22 mouse cellular contexts compared by ENCODE assay signal in the genomic region with DNA sequence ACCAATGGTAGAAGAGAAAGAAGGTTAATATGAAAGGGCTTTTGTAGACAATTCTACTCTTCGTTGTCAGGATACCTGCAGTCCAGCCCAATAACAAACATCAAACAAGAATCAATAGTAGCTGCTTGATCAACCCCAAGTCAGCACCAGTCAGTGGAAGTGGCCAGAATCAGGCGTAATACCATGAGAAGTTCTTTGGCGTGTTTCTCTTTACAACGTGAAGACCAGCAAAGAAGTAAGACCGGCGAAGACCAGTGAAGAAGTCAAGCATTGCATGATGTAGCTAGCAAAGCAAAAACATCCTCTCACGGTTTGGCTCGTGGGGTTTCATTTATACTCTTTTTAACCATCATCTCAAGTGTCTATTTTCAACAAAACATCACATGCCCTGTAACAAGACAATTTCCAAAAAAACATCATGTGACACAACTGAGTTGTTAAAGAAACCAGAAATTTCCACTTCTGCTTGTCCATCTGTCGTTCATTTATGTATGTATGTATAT. TPM values are rescaled to one million over a fixed set of nuclear protein-coding genes. Genes with fewer than 3 reads are reported as not detected.
A peak's percentile ranks its signal among the peaks of the same experiment; 100 is the strongest.
DNase-seq lines count a peak whose midpoint lies in the region; ATAC-seq and TF ChIP-seq lines count a peak whose summit lies in the region.
"Had no signal": no experiment of that assay in that cellular context is flagged by ENCODE, and none has a peak within 500 bp of the region (broad histone marks: within the 10 kb centered on the region; RNA-seq: fewer than 3 reads in every experiment).

No protein-coding gene starts in this region.

- no peak overlapping the region for H3K4me3 ChIP-seq in spleen, adult 2 months (ENCODE audit: extremely low read depth, insufficient read depth, insufficient read length)
- H3K4me3 ChIP-seq in CH12.LX (replicated peaks in 1 of 3; ENCODE audit: low read depth in 2 of 3, low read length in 2 of 3, poor library complexity in 1 of 3), result no peak overlapping the region
- H3K4me3 ChIP-seq in forebrain, embryonic 10.5 days, result no peak overlapping the region
- H3K4me3 ChIP-seq: embryonic facial prominence, embryonic 13.5 days; embryonic facial prominence, embryonic 15.5 days; erythroblast, embryonic 14.5 days; forebrain, embryonic 13.5 days; forebrain, embryonic 15.5 days had no signal

- no peak for TF ChIP-seq POLR2A in spleen, adult 2 months (IDR thresholded peaks at IDR 0.05; ENCODE audit: low read depth, low read length)
- no peak for TF ChIP-seq POLR2A in CH12.LX (IDR thresholded peaks at IDR 0.05; ENCODE audit: low read depth, low read length)

- no peaks in the 10 kb centered on the region for H3K27me3 ChIP-seq in spleen, adult 2 months (ENCODE audit: control insufficient read depth, insufficient read depth, low read length)
- no peaks in the 10 kb centered on the region for H3K27me3 ChIP-seq in CH12.LX (replicated peaks)
- no peaks in the 10 kb centered on the region for H3K27me3 ChIP-seq in forebrain, embryonic 10.5 days (ENCODE audit: poor library complexity, severe bottlenecking)
- H3K27me3 ChIP-seq: embryonic facial prominence, embryonic 13.5 days; embryonic facial prominence, embryonic 15.5 days; forebrain, embryonic 13.5 days; forebrain, embryonic 15.5 days had no signal

- peak overlapping the region; percentile 53; the same call in 1 of the 2 replicates for H3K4me2 ChIP-seq in CH12.LX (ENCODE audit: insufficient read depth, low read depth, poor library complexity, severe bottlenecking)
- H3K4me2 ChIP-seq: embryonic facial prominence, embryonic 13.5 days; embryonic facial prominence, embryonic 15.5 days; forebrain, embryonic 13.5 days; forebrain, embryonic 15.5 days had no signal

- TF ChIP-seq RAD21 in CH12.LX (IDR thresholded peaks at IDR 0.05; ENCODE audit: low read depth, low read length), result no peak

- H3K9ac ChIP-seq in CH12.LX (ENCODE audit: insufficient read depth, low read depth), result no peak overlapping the region
- H3K9ac ChIP-seq: embryonic facial prominence, embryonic 13.5 days; embryonic facial prominence, embryonic 15.5 days; forebrain, embryonic 13.5 days; forebrain, embryonic 15.5 days; forebrain, postnatal 0 days had no signal

- no peak for DNase-seq in spleen, adult 2 months (ENCODE audit: low read depth in 1 of 2, low spot score in 2 of 2)
- no peak for DNase-seq in spleen, adult 18-20 months
- DNase-seq in B cell, adult 2 months, result peak; percentile 62 to 64
- no peak for DNase-seq in CH12.LX (ENCODE audit: extremely low read depth)
- DNase-seq in forebrain, embryonic 10.5 days (ENCODE audit: extremely low spot score, low spot score), result no peak
- DNase-seq: adrenal gland, adult 2 months; adrenal gland, postnatal 10 days; adrenal gland, postnatal 25 days; cerebellum, adult 11 months; cerebellum, adult 18-20 months; cerebellum, adult 8-10 months; cerebellum, adult 9-11 months; cerebellum, postnatal 14 days; cerebellum, postnatal 36 days; embryo, embryonic 11 days; forebrain, postnatal 0 days had no signal

- H3K36me3 ChIP-seq in spleen, adult 2 months (ENCODE audit: control insufficient read depth, insufficient read depth, low read length), result no peaks in the 10 kb centered on the region
- H3K36me3 ChIP-seq in CH12.LX (replicated peaks in 1 of 2; ENCODE audit: control insufficient read depth in 1 of 2, insufficient read depth in 1 of 2, low read length in 1 of 2), result no peaks in the 10 kb centered on the region
- H3K36me3 ChIP-seq in forebrain, embryonic 10.5 days (replicated peaks), result no peaks in the 10 kb centered on the region
- H3K36me3 ChIP-seq: embryonic facial prominence, embryonic 13.5 days; embryonic facial prominence, embryonic 15.5 days; forebrain, embryonic 15.5 days had no signal

- H3K27ac ChIP-seq in spleen, adult 2 months (ENCODE audit: insufficient read depth, low read length), result peak overlapping the region; percentile 58; the same call in 1 of the 2 replicates
- H3K27ac ChIP-seq in CH12.LX (ENCODE audit: insufficient read depth, low read depth), result peak overlapping the region; percentile 64; the same call in 1 of the 2 replicates
- H3K27ac ChIP-seq in forebrain, embryonic 10.5 days, result no peak overlapping the region
- H3K27ac ChIP-seq: embryonic facial prominence, embryonic 13.5 days; embryonic facial prominence, embryonic 15.5 days; forebrain, embryonic 13.5 days; forebrain, embryonic 15.5 days had no signal

- TF ChIP-seq EP300 in CH12.LX (IDR thresholded peaks at IDR 0.05; ENCODE audit: low read length), result no peak

- H3K9me3 ChIP-seq in CH12.LX (replicated peaks; ENCODE audit: low read length), result peaks cover 9% of the 10 kb centered on the region
- H3K9me3 ChIP-seq in forebrain, embryonic 10.5 days, result no peaks in the 10 kb centered on the region
- H3K9me3 ChIP-seq: embryonic facial prominence, embryonic 15.5 days; forebrain, embryonic 13.5 days; forebrain, embryonic 15.5 days had no signal

- H3K4me1 ChIP-seq in spleen, adult 2 months (ENCODE audit: control insufficient read depth, insufficient read depth, insufficient read length), result peaks cover 19% of the 10 kb centered on the region
- peaks cover 16 to 56% of the 10 kb centered on the region in 2 experiments for H3K4me1 ChIP-seq in CH12.LX (ENCODE audit: control insufficient read depth in 1 of 2, insufficient read depth in 2 of 2)
- H3K4me1 ChIP-seq in forebrain, embryonic 10.5 days, result peaks cover 3% of the 10 kb centered on the region; the same call in 1 of the 2 replicates
- H3K4me1 ChIP-seq: embryonic facial prominence, embryonic 13.5 days; embryonic facial prominence, embryonic 15.5 days; forebrain, embryonic 13.5 days; forebrain, embryonic 15.5 days had no signal

- dilution Hi-C loops in CH12.LX (cut with MboI; ENCODE audit: extremely low pct_ligation_motif_present, extremely low pct_unique_long_range_greater_than_20kb, low sequenced_read_pairs), result no loop called here

- in situ Hi-C loops in CH12.LX (cut with MboI; ENCODE audit: low pct_ligation_motif_present, low pct_unique_long_range_greater_than_20kb, low sequenced_read_pairs), result no loop called here

- 56% methylated on average over 9 of the region's 9 CpGs for WGBS in spleen, adult 2 months
- WGBS in forebrain, embryonic 10.5 days, result 91% methylated on average over 9 of the region's 9 CpGs

- ATAC-seq in granulocyte monocyte progenitor cell, adult 5-6 weeks (replicated peaks; ENCODE audit: poor library complexity, severe bottlenecking), result no peak
- ATAC-seq: forebrain, embryonic 13.5 days; forebrain, embryonic 15.5 days; forebrain, postnatal 0 days had no signal

- TF ChIP-seq CTCF in spleen, adult 2 months (IDR thresholded peaks at IDR 0.05; ENCODE audit: extremely low read depth, insufficient read depth, insufficient read length, insufficient replicate concordance), result no peak
- no peak for TF ChIP-seq CTCF in CH12.LX (conservative IDR thresholded peaks at IDR 0.05 in 1 of 2, IDR thresholded peaks at IDR 0.05 in 1 of 2; ENCODE audit: low read depth in 2 of 2, low read length in 2 of 2)

- no peaks in the 10 kb centered on the region for H3K79me2 ChIP-seq in CH12.LX (replicated peaks; ENCODE audit: control insufficient read depth, extremely low read depth, insufficient read depth, poor library complexity, severe bottlenecking)

TF ChIP-seq in CH12.LX, 34 proteins besides CTCF, POLR2A, EP300 and RAD21:
- TF ChIP-seq ZKSCAN1 (IDR thresholded peaks at IDR 0.05; ENCODE audit: borderline replicate concordance, low read depth, low read length), result no peak
- no peak for TF ChIP-seq USF2 (conservative IDR thresholded peaks at IDR 0.05; ENCODE audit: low read depth, low read length)
- no peak for TF ChIP-seq JUN (IDR thresholded peaks at IDR 0.05; ENCODE audit: insufficient read depth, low read depth, low read length)
- no peak for TF ChIP-seq MAX (IDR thresholded peaks at IDR 0.05; ENCODE audit: low read length)
- TF ChIP-seq TCF12 (IDR thresholded peaks at IDR 0.05; ENCODE audit: low read depth, low read length), result no peak
- TF ChIP-seq CHD2 (IDR thresholded peaks at IDR 0.05; ENCODE audit: low read length), result no peak
- no peak for TF ChIP-seq KAT2A (IDR thresholded peaks at IDR 0.05; ENCODE audit: insufficient replicate concordance, low read length)
- TF ChIP-seq ZC3H11A (IDR thresholded peaks at IDR 0.05; ENCODE audit: low read depth, low read length), result no peak
- TF ChIP-seq TBP (conservative IDR thresholded peaks at IDR 0.05; ENCODE audit: low read depth, low read length), result no peak
- no peak for TF ChIP-seq MAZ (IDR thresholded peaks at IDR 0.05; ENCODE audit: low read depth, low read length)
- TF ChIP-seq SIN3A (IDR thresholded peaks at IDR 0.05; ENCODE audit: low read length), result no peak
- no peak for TF ChIP-seq UBTF (IDR thresholded peaks at IDR 0.05; ENCODE audit: low read depth, low read length)
- TF ChIP-seq MYC (IDR thresholded peaks at IDR 0.05; ENCODE audit: low read depth, low read length), result no peak
- no peak for TF ChIP-seq NELFE (IDR thresholded peaks at IDR 0.05; ENCODE audit: low read depth, low read length)

RNA-seq across cellular contexts. Expression of gene Plac8, which starts 27.0 kb away (rescaled TPM):
- 322 and 350 TPM in 2 replicates for polyA plus RNA-seq in spleen, adult 2 months (2012; rRNA removed)
- total RNA-seq in CH12.LX (2012; rRNA removed), result 64.3 and 99.9 TPM in 2 replicates
- 235 and 258 TPM in 2 replicates for total RNA-seq in CH12.LX (2014; rRNA removed)
- polyA plus RNA-seq in CH12.LX (2012; ENCODE audit: insufficient read length, low read depth), result 151 and 161 TPM in 2 replicates
- polyA plus RNA-seq in forebrain, embryonic 10.5 days (2016; fragmentation: Nextera tagmentation; extraction: Ambion mirVana), result 2.5 and 2.9 TPM in 2 replicates
- 5,016 and 5,973 TPM in 2 replicates for total RNA-seq in granulocyte monocyte progenitor cell, adult 5-6 weeks (2014; fragmentation: Nextera tagmentation)
- 4,049 and 4,633 TPM in 2 replicates for total RNA-seq in granulocyte monocyte progenitor cell, adult 5-6 weeks (2017)

Comparison
In these comparisons a context has a peak if more than half of its experiments do, and no peak if none do; other contexts are left out.
1. DNase-seq: peak in B cell, adult 2 months (2 of 2); none in spleen, adult 2 months (0 of 2), spleen, adult 18-20 months (0 of 2), CH12.LX (single experiment) and forebrain, embryonic 10.5 days (single experiment).
2. RNA of gene Plac8, which starts 27.0 kb away (polyA plus RNA-seq): 322 to 350 TPM in spleen, adult 2 months and 151 to 161 TPM in CH12.LX; 2.5 to 2.9 TPM in forebrain, embryonic 10.5 days; every median in the first group is over 10 times any median in the second.